Mouse (Mus musculus): ENCODE measurements around the gene Hrh1. TPM values are rescaled to one million over a fixed set of nuclear protein-coding genes. Genes with fewer than 3 reads are reported as not detected.

Hrh1 gene
- polyA plus RNA-seq, 1 experiment from 2014 or later, result not detected

GRCm38 (mm10) chr6:114411913-114412312 is 14.2 kb downstream of the Hrh1 start:
- 57% methylated on average over 8 of the region's 8 CpGs for WGBS (ENCODE audit: insufficient replicate concordance)
- Histone ChIP-seq H3K4me2 (no peak overlapping the region), H3K36me3 (ENCODE audit: control insufficient read depth, insufficient read depth, low read length) (no peaks in the 10 kb centered on the region), H3K4me1 (ENCODE audit: control insufficient read depth, insufficient read depth, low read length) (peaks cover 2% of the 10 kb centered on the region; the same call in 1 of the 2 replicates), H3K9ac (ENCODE audit: low read depth, low read length) (no peak overlapping the region), H3K4me3 (ENCODE audit: low read depth, low read length) (no peak overlapping the region), H3K27ac (ENCODE audit: low read depth, low read length) (no peak overlapping the region), H3K27me3 (ENCODE audit: control insufficient read depth, insufficient read depth, low read length) (peaks cover 10% of the 10 kb centered on the region; the same call in 1 of the 2 replicates), H3K9me3 (replicated peaks; ENCODE audit: control insufficient read depth, low read length) (no peaks in the 10 kb centered on the region)
- no peak for ATAC-seq (replicated peaks; ENCODE audit: insufficient number of reproducible peaks, low FRiP score, low TSS enrichment)

- H3K4me2 ChIP-seq, result no peak overlapping the region
- peaks cover 2% of the 10 kb centered on the region; the same call in 1 of the 2 replicates for H3K27me3 ChIP-seq (ENCODE audit: control insufficient read depth, insufficient read depth, low read length)
- no peaks in the 10 kb centered on the region for H3K4me1 ChIP-seq (ENCODE audit: control insufficient read depth, insufficient read depth, low read length)
- 57% methylated on average over 8 of the region's 8 CpGs for WGBS (ENCODE audit: insufficient replicate concordance)
- no peak for ATAC-seq (replicated peaks; ENCODE audit: insufficient number of reproducible peaks, low FRiP score, low TSS enrichment)
- H3K27ac ChIP-seq (ENCODE audit: low read depth, low read length), result no peak overlapping the region
- H3K4me3 ChIP-seq (ENCODE audit: low read depth, low read length), result no peak overlapping the region
- H3K36me3 ChIP-seq (ENCODE audit: control insufficient read depth, insufficient read depth, low read length), result no peaks in the 10 kb centered on the region
- no peak overlapping the region for H3K9ac ChIP-seq (ENCODE audit: low read depth, low read length)
- no peaks in the 10 kb centered on the region for H3K9me3 ChIP-seq (replicated peaks; ENCODE audit: control insufficient read depth, low read length)
Measured at GRCm38 (mm10) chr6:114414510-114414909, 16.8 kb downstream of the Hrh1 start.

- Histone ChIP-seq H3K4me1 (ENCODE audit: control insufficient read depth, insufficient read depth, low read length) (no peaks in the 10 kb centered on the region), H3K36me3 (ENCODE audit: control insufficient read depth, insufficient read depth, low read length) (no peaks in the 10 kb centered on the region), H3K27me3 (ENCODE audit: control insufficient read depth, insufficient read depth, low read length) (peaks cover 2% of the 10 kb centered on the region; the same call in 1 of the 2 replicates), H3K4me3 (ENCODE audit: low read depth, low read length) (no peak overlapping the region), H3K9ac (ENCODE audit: low read depth, low read length) (no peak overlapping the region), H3K27ac (ENCODE audit: low read depth, low read length) (no peak overlapping the region), H3K4me2 (no peak overlapping the region), H3K9me3 (replicated peaks; ENCODE audit: control insufficient read depth, low read length) (no peaks in the 10 kb centered on the region)
- ATAC-seq (replicated peaks; ENCODE audit: insufficient number of reproducible peaks, low FRiP score, low TSS enrichment), result no peak
- 61% methylated on average over 2 of the region's 2 CpGs for WGBS (ENCODE audit: insufficient replicate concordance)
Measured at GRCm38 (mm10) chr6:114418037-114418436, 20.3 kb downstream of the Hrh1 start.

- Histone ChIP-seq H3K27ac (ENCODE audit: low read depth, low read length) (no peak overlapping the region), H3K9ac (ENCODE audit: low read depth, low read length) (no peak overlapping the region), H3K4me2 (no peak overlapping the region), H3K9me3 (replicated peaks; ENCODE audit: control insufficient read depth, low read length) (no peaks in the 10 kb centered on the region), H3K4me3 (ENCODE audit: low read depth, low read length) (no peak overlapping the region), H3K36me3 (ENCODE audit: control insufficient read depth, insufficient read depth, low read length) (no peaks in the 10 kb centered on the region), H3K4me1 (ENCODE audit: control insufficient read depth, insufficient read depth, low read length) (no peaks in the 10 kb centered on the region), H3K27me3 (ENCODE audit: control insufficient read depth, insufficient read depth, low read length) (peaks cover 2% of the 10 kb centered on the region; the same call in 1 of the 2 replicates)
- ATAC-seq (replicated peaks; ENCODE audit: insufficient number of reproducible peaks, low FRiP score, low TSS enrichment), result no peak
Measured at GRCm38 (mm10) chr6:114421061-114421460, 23.3 kb downstream of the Hrh1 start.

GRCm38 (mm10) chr6:114423051-114423676 is 25.4 kb downstream of the Hrh1 start:
- WGBS (ENCODE audit: insufficient replicate concordance), result 71% methylated on average over 9 of the region's 9 CpGs
- no peak overlapping the region for H3K9ac ChIP-seq (ENCODE audit: low read depth, low read length)
- H3K4me2 ChIP-seq, result no peak overlapping the region
- H3K4me3 ChIP-seq (ENCODE audit: low read depth, low read length), result no peak overlapping the region
- H3K4me1 ChIP-seq (ENCODE audit: control insufficient read depth, insufficient read depth, low read length), result no peaks in the 10 kb centered on the region
- ATAC-seq (replicated peaks; ENCODE audit: insufficient number of reproducible peaks, low FRiP score, low TSS enrichment), result no peak
- no peak overlapping the region for H3K27ac ChIP-seq (ENCODE audit: low read depth, low read length)
- no peaks in the 10 kb centered on the region for H3K9me3 ChIP-seq (replicated peaks; ENCODE audit: control insufficient read depth, low read length)
- H3K27me3 ChIP-seq (ENCODE audit: control insufficient read depth, insufficient read depth, low read length), result peaks cover 2% of the 10 kb centered on the region; the same call in 1 of the 2 replicates
- H3K36me3 ChIP-seq (ENCODE audit: control insufficient read depth, insufficient read depth, low read length), result no peaks in the 10 kb centered on the region

GRCm38 (mm10) chr6:114425343-114425742 is 27.6 kb downstream of the Hrh1 start:
- ATAC-seq (replicated peaks; ENCODE audit: insufficient number of reproducible peaks, low FRiP score, low TSS enrichment), result no peak
- 31% methylated on average over 5 of the region's 5 CpGs for WGBS (ENCODE audit: insufficient replicate concordance)
- H3K4me1 ChIP-seq (ENCODE audit: control insufficient read depth, insufficient read depth, low read length), result no peaks in the 10 kb centered on the region
- no peaks in the 10 kb centered on the region; the same call in 1 of the 2 replicates for H3K27me3 ChIP-seq (ENCODE audit: control insufficient read depth, insufficient read depth, low read length)
- H3K9ac ChIP-seq (ENCODE audit: low read depth, low read length), result no peak overlapping the region
- no peak overlapping the region for H3K4me2 ChIP-seq
- H3K4me3 ChIP-seq (ENCODE audit: low read depth, low read length), result no peak overlapping the region
- no peak overlapping the region for H3K27ac ChIP-seq (ENCODE audit: low read depth, low read length)
- no peaks in the 10 kb centered on the region for H3K9me3 ChIP-seq (replicated peaks; ENCODE audit: control insufficient read depth, low read length)
- no peaks in the 10 kb centered on the region for H3K36me3 ChIP-seq (ENCODE audit: control insufficient read depth, insufficient read depth, low read length)

GRCm38 (mm10) chr6:114427641-114428040 is 29.9 kb downstream of the Hrh1 start:
- Histone ChIP-seq H3K4me2 (no peak overlapping the region), H3K27me3 (ENCODE audit: control insufficient read depth, insufficient read depth, low read length) (no peaks in the 10 kb centered on the region; the same call in 1 of the 2 replicates), H3K4me1 (ENCODE audit: control insufficient read depth, insufficient read depth, low read length) (0 out of 2 replicates have a peak, but pooled peaks cover 1% of the 10 kb centered on the region), H3K9ac (ENCODE audit: low read depth, low read length) (no peak overlapping the region), H3K36me3 (ENCODE audit: control insufficient read depth, insufficient read depth, low read length) (no peaks in the 10 kb centered on the region), H3K4me3 (ENCODE audit: low read depth, low read length) (no peak overlapping the region), H3K27ac (ENCODE audit: low read depth, low read length) (no peak overlapping the region), H3K9me3 (replicated peaks; ENCODE audit: control insufficient read depth, low read length) (no peaks in the 10 kb centered on the region)
- no peak for ATAC-seq (replicated peaks; ENCODE audit: insufficient number of reproducible peaks, low FRiP score, low TSS enrichment)
- WGBS (ENCODE audit: insufficient replicate concordance), result 85% methylated on average over 13 of the region's 13 CpGs

GRCm38 (mm10) chr6:114428831-114429230 is 31.1 kb downstream of the Hrh1 start:
- 73% methylated on average over 16 of the region's 16 CpGs for WGBS (ENCODE audit: insufficient replicate concordance)
- no peak overlapping the region for H3K27ac ChIP-seq (ENCODE audit: low read depth, low read length)
- no peak overlapping the region for H3K4me2 ChIP-seq
- no peak for ATAC-seq (replicated peaks; ENCODE audit: insufficient number of reproducible peaks, low FRiP score, low TSS enrichment)
- no peaks in the 10 kb centered on the region for H3K9me3 ChIP-seq (replicated peaks; ENCODE audit: control insufficient read depth, low read length)
- H3K36me3 ChIP-seq (ENCODE audit: control insufficient read depth, insufficient read depth, low read length), result no peaks in the 10 kb centered on the region
- H3K4me1 ChIP-seq (ENCODE audit: control insufficient read depth, insufficient read depth, low read length), result peaks cover 8% of the 10 kb centered on the region; the same call in 1 of the 2 replicates
- no peaks in the 10 kb centered on the region; the same call in 1 of the 2 replicates for H3K27me3 ChIP-seq (ENCODE audit: control insufficient read depth, insufficient read depth, low read length)
- H3K4me3 ChIP-seq (ENCODE audit: low read depth, low read length), result no peak overlapping the region
- no peak overlapping the region for H3K9ac ChIP-seq (ENCODE audit: low read depth, low read length)

- Histone ChIP-seq H3K4me1 (ENCODE audit: control insufficient read depth, insufficient read depth, low read length) (peaks cover 12% of the 10 kb centered on the region; the same call in 1 of the 2 replicates), H3K9me3 (replicated peaks; ENCODE audit: control insufficient read depth, low read length) (no peaks in the 10 kb centered on the region), H3K27ac (ENCODE audit: low read depth, low read length) (no peak overlapping the region), H3K4me3 (ENCODE audit: low read depth, low read length) (no peak overlapping the region), H3K27me3 (ENCODE audit: control insufficient read depth, insufficient read depth, low read length) (no peaks in the 10 kb centered on the region; the same call in 1 of the 2 replicates), H3K36me3 (ENCODE audit: control insufficient read depth, insufficient read depth, low read length) (no peaks in the 10 kb centered on the region), H3K9ac (ENCODE audit: low read depth, low read length) (no peak overlapping the region), H3K4me2 (no peak overlapping the region)
- 40% methylated on average over 3 of the region's 3 CpGs for WGBS (ENCODE audit: insufficient replicate concordance)
- ATAC-seq (replicated peaks; ENCODE audit: insufficient number of reproducible peaks, low FRiP score, low TSS enrichment), result no peak
Measured at GRCm38 (mm10) chr6:114432591-114432990, 34.9 kb downstream of the Hrh1 start.

All from heart, embryonic 11.5 days (tissue).